Mouse (Mus musculus) c-Kit-positive CD71-positive TER-119-negative erythroid progenitor cells, embryonic 14.5 days (primary cell): Measurements from ENCODE around the gene Tcaim.
"Not testable (repeated sequence)": the region's sequence is repeated elsewhere in the genome, so short reads cannot be mapped to it uniquely, and the experiment has no call there.

Experiments
- DNase-seq: peaks from one replicate; pipeline ENCODE4 v3.0.0-alpha.2; 2013; ENCODE audit warnings: low read depth

Tcaim gene

DNA sequence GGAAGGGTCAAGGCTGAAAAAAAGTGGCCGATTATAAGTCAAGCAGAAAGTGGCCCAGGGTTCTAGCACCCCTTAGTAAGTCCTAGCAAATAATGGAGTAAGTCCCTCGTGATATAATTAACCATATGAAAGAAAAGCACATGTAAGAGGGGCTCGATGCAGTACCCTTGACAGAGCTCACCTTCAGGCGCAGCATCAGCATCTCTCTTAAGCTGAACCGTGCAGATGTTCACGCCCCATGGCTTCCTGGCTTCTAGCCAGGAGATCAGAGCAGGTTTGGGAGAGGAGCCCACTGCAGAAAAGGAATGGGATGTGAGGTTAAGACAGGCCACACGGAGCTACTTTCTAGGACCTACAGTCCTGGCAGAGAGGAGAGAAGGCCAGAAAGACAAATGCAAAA is 49.2 kb downstream of the Tcaim start:
- DNase-seq = no peak

DNA sequence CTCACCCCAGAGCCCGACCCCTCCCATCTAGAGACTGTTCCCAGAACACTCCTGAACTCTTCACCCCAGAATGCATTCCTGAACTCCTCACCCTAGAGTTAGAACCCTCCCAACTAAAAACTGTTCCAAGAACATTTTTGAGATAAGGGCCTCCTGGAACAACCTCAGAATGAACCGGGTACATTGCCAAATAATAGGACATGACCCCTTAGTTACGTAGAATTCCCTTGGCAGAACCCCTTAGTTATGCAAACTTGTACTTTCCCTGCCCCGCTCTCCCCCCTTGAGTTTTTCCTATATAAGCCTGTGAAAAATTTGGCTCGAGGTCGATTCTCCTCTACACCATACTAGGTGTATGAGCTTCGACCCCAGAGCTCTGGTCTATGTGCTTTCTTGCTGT is 49.8 kb downstream of the Tcaim start:
- not testable (repeated sequence) for DNase-seq

- no peak for DNase-seq
Observed at GRCm38 (mm10) chr9:122855617-122856016, 50.3 kb downstream of the Tcaim start.

- no peak for DNase-seq
Observed at GRCm38 (mm10) chr9:122856716-122857115, 51.4 kb downstream of the Tcaim start.

GRCm38 (mm10) chr9:122860752-122861151 is 55.4 kb downstream of the Tcaim start:
- DNase-seq = no peak

DNA sequence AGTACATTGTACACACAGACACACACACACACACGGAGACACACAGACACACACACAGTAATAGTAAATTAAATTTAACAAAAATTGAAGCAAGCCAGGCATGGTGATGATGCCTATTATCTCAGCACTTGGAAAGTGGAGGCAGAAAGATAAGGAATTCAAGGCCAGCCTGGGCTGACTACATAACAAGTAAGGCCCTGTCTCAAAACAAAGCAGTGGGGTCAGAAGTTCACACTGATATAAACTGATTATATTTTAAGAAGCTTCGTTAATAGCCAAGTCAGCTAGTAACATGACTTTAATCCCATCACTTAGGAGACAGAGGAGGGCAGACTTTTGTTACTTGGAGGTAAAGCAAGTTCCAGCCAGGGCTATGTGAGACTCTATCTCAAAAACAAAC is 58.4 kb downstream of the Tcaim start:
- no peak for DNase-seq

GRCm38 (mm10) chr9:122864848-122865247 is 59.5 kb downstream of the Tcaim start:
- DNase-seq = no peak

DNA sequence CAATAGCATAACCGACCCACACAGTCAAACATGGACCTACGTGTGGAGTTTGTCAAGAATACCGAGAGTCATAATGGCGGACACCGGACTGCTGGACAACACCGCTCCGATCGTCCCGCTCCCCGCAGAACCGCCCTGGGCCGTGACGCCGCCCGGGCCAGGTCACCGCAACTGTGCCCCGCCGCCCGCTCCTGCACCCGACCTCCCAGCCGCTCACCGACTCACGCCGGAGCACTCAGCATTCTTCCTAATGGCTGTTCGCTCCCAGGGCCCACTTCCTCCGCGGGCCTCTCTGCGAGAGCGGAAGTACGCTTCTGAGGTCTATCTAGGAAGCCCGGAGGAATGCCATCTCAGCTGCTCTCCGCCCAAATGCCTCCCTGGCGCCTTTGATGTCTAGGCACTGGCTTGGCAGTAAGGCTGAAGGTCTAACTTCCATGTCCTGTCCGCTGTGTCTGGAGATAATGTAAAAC is 60.4 kb downstream of the Tcaim start, which contains the start of gene Zfp445:
Gene Zfp445 (minus strand): TSS at position 310 of the 470 bp plus-strand sequence.
- DNase-seq = peak; percentile 80

DNA sequence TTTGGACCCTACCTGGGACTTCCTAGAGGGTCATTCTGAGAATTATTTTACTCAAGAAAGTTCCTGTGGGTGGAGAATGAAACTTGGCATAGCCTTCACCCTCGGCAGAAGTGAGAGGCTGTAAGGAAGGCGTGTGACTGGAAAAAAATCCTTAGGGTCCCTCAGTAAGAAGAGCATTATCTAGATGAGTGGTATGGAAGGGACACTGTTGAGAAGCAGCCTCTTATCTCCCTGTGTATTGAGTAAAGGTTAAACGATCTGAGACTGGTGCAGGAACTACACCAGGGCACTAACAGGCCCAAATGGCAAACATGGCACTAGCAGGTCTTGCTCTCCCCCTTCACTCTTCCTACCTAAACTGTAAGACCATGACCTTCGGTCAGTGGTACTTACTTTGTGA is 60.9 kb downstream of the Tcaim start:
- DNase-seq = no peak

DNA sequence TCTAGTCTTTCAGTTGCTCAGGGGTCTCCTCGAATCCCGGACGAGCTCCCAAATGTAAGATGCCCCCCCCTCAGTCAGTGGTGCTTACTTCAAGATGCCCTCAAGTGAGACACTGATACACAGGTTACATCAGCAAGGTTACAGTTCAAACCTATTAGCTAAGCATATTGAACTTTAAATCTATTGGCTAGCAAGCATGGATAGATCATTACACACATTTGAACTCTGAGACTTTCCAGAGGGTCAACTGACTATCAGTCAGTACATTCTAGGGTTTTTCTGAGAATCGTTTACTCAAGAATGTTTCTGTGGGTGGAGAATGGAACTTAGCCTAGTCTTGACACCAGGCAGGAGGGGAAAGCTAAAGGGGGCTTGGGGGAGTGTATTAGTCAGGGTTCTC is 67.3 kb downstream of the Tcaim start:
- no peak for DNase-seq

DNA sequence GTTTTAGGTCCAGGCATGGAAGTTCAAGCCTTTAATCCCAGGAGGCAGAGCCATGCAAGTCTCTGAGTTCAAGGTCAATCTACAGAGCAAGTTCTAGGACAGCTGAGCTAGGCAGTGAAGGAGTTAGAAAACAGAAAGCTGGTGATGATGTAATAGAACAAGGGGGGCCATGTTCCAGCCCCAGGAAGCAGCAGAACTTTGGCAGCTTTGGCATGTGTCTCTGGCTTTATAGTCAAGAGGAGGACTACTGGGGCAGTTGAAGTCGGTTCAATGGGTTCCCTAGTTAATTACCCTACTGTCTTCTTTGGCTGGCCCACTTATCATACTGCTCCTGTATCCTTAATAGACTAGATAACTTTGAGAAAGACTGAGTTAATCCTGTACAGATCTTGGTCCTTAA is 69.3 kb downstream of the Tcaim start:
- no peak for DNase-seq

- DNase-seq = no peak
Observed at GRCm38 (mm10) chr9:122875145-122875544, 69.8 kb downstream of the Tcaim start.

DNA sequence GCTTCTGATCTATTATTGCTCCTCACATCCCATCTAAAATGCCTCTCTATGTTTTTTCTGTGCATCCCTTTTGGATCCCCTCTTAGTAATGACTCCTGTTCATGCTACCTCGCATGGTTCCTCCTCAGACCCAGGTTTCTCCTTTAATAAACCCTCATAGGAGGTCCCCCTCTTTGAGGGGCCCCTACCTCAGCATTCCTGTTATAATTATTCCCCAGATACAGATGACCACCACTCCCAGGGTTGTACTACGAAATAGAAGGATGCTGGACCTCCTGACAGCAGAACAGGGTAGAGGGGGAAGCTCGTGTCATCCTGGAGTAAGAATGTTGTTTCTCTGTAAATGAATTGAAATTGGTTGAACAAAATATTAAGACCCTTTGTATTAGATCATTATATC is 80.0 kb downstream of the Tcaim start, which contains the start of gene Zkscan7:
Gene Zkscan7 (plus strand): TSS at position 301 of the 400 bp plus-strand sequence.
- no peak for DNase-seq
